Mouse (Mus musculus): ENCODE results near the gene Fgfr2.

The Fgfr2 gene

GRCm38 (mm10) chr7:132693561-132693960 lies 429.6 kb downstream of the Fgfr2 start:
- DNase-seq (ENCODE audit: low read depth, low spot score): no peak

- no peak for DNase-seq (ENCODE audit: low read depth, low spot score)
Observed at GRCm38 (mm10) chr7:132692719-132693118, 430.4 kb downstream of the Fgfr2 start.

- DNase-seq (ENCODE audit: low read depth, low spot score): peak; percentile 55
Observed at GRCm38 (mm10) chr7:132690716-132691472, 432.3 kb downstream of the Fgfr2 start.

- DNase-seq (ENCODE audit: low read depth, low spot score): no peak
Observed at GRCm38 (mm10) chr7:132689722-132690121, 433.4 kb downstream of the Fgfr2 start.

- DNase-seq (ENCODE audit: low read depth, low spot score): no peak
Observed at GRCm38 (mm10) chr7:132688721-132689120, 434.4 kb downstream of the Fgfr2 start.

- DNase-seq (ENCODE audit: low read depth, low spot score): no peak
Observed at GRCm38 (mm10) chr7:132687897-132688296, 435.3 kb downstream of the Fgfr2 start.

GRCm38 (mm10) chr7:132686515-132686914 lies 436.6 kb downstream of the Fgfr2 start:
- DNase-seq (ENCODE audit: low read depth, low spot score): no peak

- no peak for DNase-seq (ENCODE audit: low read depth, low spot score)
Observed at GRCm38 (mm10) chr7:132683923-132684322, 439.2 kb downstream of the Fgfr2 start.

GRCm38 (mm10) chr7:132682901-132683300 lies 440.2 kb downstream of the Fgfr2 start:
- no peak for DNase-seq (ENCODE audit: low read depth, low spot score)

GRCm38 (mm10) chr7:132682336-132682735 lies 440.8 kb downstream of the Fgfr2 start:
- no peak for DNase-seq (ENCODE audit: low read depth, low spot score)

- no peak for DNase-seq (ENCODE audit: low read depth, low spot score)
Observed at GRCm38 (mm10) chr7:132681831-132682230, 441.3 kb downstream of the Fgfr2 start.

GRCm38 (mm10) chr7:132681296-132681695 lies 441.9 kb downstream of the Fgfr2 start:
- DNase-seq (ENCODE audit: low read depth, low spot score): no peak

- no peak for DNase-seq (ENCODE audit: low read depth, low spot score)
Observed at GRCm38 (mm10) chr7:132679549-132679948, 443.6 kb downstream of the Fgfr2 start.

GRCm38 (mm10) chr7:132679117-132679516 lies 444.0 kb downstream of the Fgfr2 start:
- no peak for DNase-seq (ENCODE audit: low read depth, low spot score)

GRCm38 (mm10) chr7:132675922-132676321 lies 447.2 kb downstream of the Fgfr2 start:
- no peak for DNase-seq (ENCODE audit: low read depth, low spot score)

- no peak for DNase-seq (ENCODE audit: low read depth, low spot score)
Observed at GRCm38 (mm10) chr7:132673931-132674755, 449.0 kb downstream of the Fgfr2 start.

GRCm38 (mm10) chr7:132672481-132672959 lies 450.6 kb downstream of the Fgfr2 start:
- DNase-seq (ENCODE audit: low read depth, low spot score): peak; percentile 41

GRCm38 (mm10) chr7:132670863-132671165 lies 452.3 kb downstream of the Fgfr2 start:
- DNase-seq (ENCODE audit: low read depth, low spot score): no peak

GRCm38 (mm10) chr7:132669999-132670862 lies 452.9 kb downstream of the Fgfr2 start:
- DNase-seq (ENCODE audit: low read depth, low spot score): no peak

- peak; percentile 28 for DNase-seq (ENCODE audit: low read depth, low spot score)
Observed at GRCm38 (mm10) chr7:132668604-132669003, 454.5 kb downstream of the Fgfr2 start.

GRCm38 (mm10) chr7:132666516-132666915 lies 456.6 kb downstream of the Fgfr2 start:
- no peak for DNase-seq (ENCODE audit: low read depth, low spot score)
